Mouse (Mus musculus) ES-E14 (cell line): ENCODE measurements around the gene 1700022I11Rik.

Experiments
- HCFC1 ChIP-seq: IDR thresholded peaks from 2 replicates; pipeline ENCODE4 v1.6.1; 2012; ENCODE audit warnings: low read length, inconsistent platforms, borderline replicate concordance; ENCODE audit not compliant: insufficient read depth
- MAFK ChIP-seq: IDR thresholded peaks from 2 replicates; pipeline ENCODE4 v1.6.1; 2014; ENCODE audit warnings: mild to moderate bottlenecking, low read depth, low read length, inconsistent platforms; ENCODE audit not compliant: insufficient read depth
- ZNF384 ChIP-seq: IDR thresholded peaks from 2 replicates; pipeline ENCODE4 v1.6.1; 2012; ENCODE audit warnings: low read depth, low read length, inconsistent platforms

GRCm38 (mm10) chr4:42959382-42959781 is 10.0 kb upstream of the 1700022I11Rik start:
- no peak for TF ChIP-seq HCFC1
- no peak for TF ChIP-seq MAFK
- no peak for TF ChIP-seq ZNF384
